In genomic region chr7:128534984-128535491, GRCm38 (mm10) we compare ENCODE assay signal across 9 mouse cellular contexts. TPM values are rescaled to one million over a fixed set of nuclear protein-coding genes. Genes with fewer than 3 reads are reported as not detected.
DNase-seq lines count a peak whose midpoint lies in the region; ATAC-seq and TF ChIP-seq lines count a peak whose summit lies in the region.
"Had no signal": no experiment of that assay in that cellular context is flagged by ENCODE, and none has a peak within 500 bp of the region (broad histone marks: within the 10 kb centered on the region; RNA-seq: fewer than 3 reads in every experiment).

No protein-coding gene starts in this region.

- no peak overlapping the region for H3K4me2 ChIP-seq in midbrain, postnatal 0 days (ENCODE audit: low read depth, low read length, poor library complexity, severe bottlenecking)

- WGBS in limb, embryonic 10.5 days = 73% methylated on average over 5 of the region's 5 CpGs
- 42% methylated on average over 5 of the region's 5 CpGs for WGBS in midbrain, postnatal 0 days

- peaks cover 9% of the 10 kb centered on the region for H3K36me3 ChIP-seq in limb, embryonic 10.5 days
- no peaks in the 10 kb centered on the region for H3K36me3 ChIP-seq in midbrain, postnatal 0 days (ENCODE audit: insufficient read depth, low read length)

- DNase-seq in layer of hippocampus, postnatal 14 days (ENCODE audit: low spot score in 2 of 2) = peak; percentile 26 to 69
- no peak for DNase-seq in layer of hippocampus, adult 9-11 months
- DNase-seq in embryo, embryonic 11 days = peak; percentile 64
- DNase-seq in limb, embryonic 10.5 days (ENCODE audit: low spot score) = no peak
- peak; percentile 90 for DNase-seq in midbrain, postnatal 0 days (ENCODE audit: low spot score)
- DNase-seq in thymus, postnatal 0 days (ENCODE audit: low spot score) = no peak
- DNase-seq in gastrocnemius, adult 8-10 months (ENCODE audit: low spot score in 2 of 2) = no peak
- no peak for DNase-seq in urinary bladder, postnatal 25 days (ENCODE audit: low spot score)
- DNase-seq: kidney, postnatal 14 days had no signal

- no peak overlapping the region for H3K4me3 ChIP-seq in limb, embryonic 10.5 days
- H3K4me3 ChIP-seq in midbrain, postnatal 0 days (ENCODE audit: low read depth, low read length) = no peak overlapping the region

- H3K9ac ChIP-seq in midbrain, postnatal 0 days (replicated peaks; ENCODE audit: low read length, poor library complexity, severe bottlenecking) = no peak overlapping the region

- no peaks in the 10 kb centered on the region for H3K27me3 ChIP-seq in limb, embryonic 10.5 days (ENCODE audit: low read depth, poor library complexity, severe bottlenecking)
- no peaks in the 10 kb centered on the region for H3K27me3 ChIP-seq in midbrain, postnatal 0 days (ENCODE audit: insufficient read depth, low read length)

- H3K27ac ChIP-seq in limb, embryonic 10.5 days = peak overlapping the region; percentile 17; the same call in 1 of the 2 replicates
- H3K27ac ChIP-seq in midbrain, postnatal 0 days (ENCODE audit: low read depth, low read length) = peak overlapping the region; percentile 32; the same call in 1 of the 2 replicates

- H3K9me3 ChIP-seq in limb, embryonic 10.5 days (replicated peaks) = no peaks in the 10 kb centered on the region
- no peaks in the 10 kb centered on the region for H3K9me3 ChIP-seq in midbrain, postnatal 0 days (ENCODE audit: low read length)

- no peak for ATAC-seq in midbrain, postnatal 0 days (ENCODE audit: low FRiP score)

- no peak for TF ChIP-seq CTCF in midbrain, postnatal 0 days (IDR thresholded peaks at IDR 0.05)

- peaks cover 72% of the 10 kb centered on the region for H3K4me1 ChIP-seq in limb, embryonic 10.5 days
- peaks cover 28% of the 10 kb centered on the region for H3K4me1 ChIP-seq in midbrain, postnatal 0 days (ENCODE audit: insufficient read depth, low read length)

RNA-seq across cellular contexts. Expression of gene Bag3, which starts 11.6 kb away (rescaled TPM):
- 10 to 100 TPM in 1 of 2 experiments, 1 to 10 TPM in 1; 8.9 to 10.3 TPM for total RNA-seq in layer of hippocampus, postnatal 14 days (2021)
- 9.3 TPM in 2 replicates for polyA plus RNA-seq in limb, embryonic 10.5 days (2016; fragmentation: Nextera tagmentation; extraction: Ambion mirVana)
- total RNA-seq in midbrain, postnatal 0 days (2014; rRNA removed) = 4.2 and 4.9 TPM in 2 replicates
- polyA plus RNA-seq in midbrain, postnatal 0 days (2015; fragmentation: Nextera tagmentation; extraction: Ambion mirVana) = 3.7 and 4.0 TPM in 2 replicates
- 5.9 and 6.9 TPM in 2 replicates for polyA plus RNA-seq in thymus, postnatal 0 days (2015; fragmentation: Nextera tagmentation; extraction: Ambion mirVana)
- total RNA-seq in gastrocnemius, adult 8-10 months (2022) = 100 to 1,000 TPM; 114 to 137 (median 118) TPM

Comparison
In these comparisons a context has a peak if more than half of its experiments do, and no peak if none do; other contexts are left out.
1. DNase-seq: peak in layer of hippocampus, postnatal 14 days (2 of 2), embryo, embryonic 11 days (single experiment) and midbrain, postnatal 0 days (single experiment); none in layer of hippocampus, adult 9-11 months (single experiment), limb, embryonic 10.5 days (single experiment), thymus, postnatal 0 days (single experiment), gastrocnemius, adult 8-10 months (0 of 2) and urinary bladder, postnatal 25 days (single experiment).
2. RNA of gene Bag3, which starts 11.6 kb away (total RNA-seq): 114 to 137 TPM in gastrocnemius, adult 8-10 months; 8.9 to 10.3 TPM in layer of hippocampus, postnatal 14 days and 4.2 to 4.9 TPM in midbrain, postnatal 0 days; every median in the first group is over 10 times any median in the second.